Mouse (Mus musculus) ES-E14 (cell line): ENCODE measurements around the gene Fdx1l.

ENCODE experiments used
- CHD2 ChIP-seq: IDR thresholded peaks from 2 replicates; pipeline ENCODE4 v1.6.1; 2014; ENCODE audit warnings: mild to moderate bottlenecking, low read depth, low read length, inconsistent platforms
- HCFC1 ChIP-seq: IDR thresholded peaks from 2 replicates; pipeline ENCODE4 v1.6.1; 2012; ENCODE audit warnings: low read length, inconsistent platforms, borderline replicate concordance; ENCODE audit not compliant: insufficient read depth
- MAFK ChIP-seq: IDR thresholded peaks from 2 replicates; pipeline ENCODE4 v1.6.1; 2014; ENCODE audit warnings: mild to moderate bottlenecking, low read depth, low read length, inconsistent platforms; ENCODE audit not compliant: insufficient read depth
- ZC3H11A ChIP-seq: IDR thresholded peaks from 2 replicates; pipeline ENCODE4 v1.6.1; 2012; ENCODE audit warnings: low read depth, mild to moderate bottlenecking, inconsistent platforms, low read length, borderline replicate concordance
- ZNF384 ChIP-seq: IDR thresholded peaks from 2 replicates; pipeline ENCODE4 v1.6.1; 2012; ENCODE audit warnings: low read depth, low read length, inconsistent platforms

DNA sequence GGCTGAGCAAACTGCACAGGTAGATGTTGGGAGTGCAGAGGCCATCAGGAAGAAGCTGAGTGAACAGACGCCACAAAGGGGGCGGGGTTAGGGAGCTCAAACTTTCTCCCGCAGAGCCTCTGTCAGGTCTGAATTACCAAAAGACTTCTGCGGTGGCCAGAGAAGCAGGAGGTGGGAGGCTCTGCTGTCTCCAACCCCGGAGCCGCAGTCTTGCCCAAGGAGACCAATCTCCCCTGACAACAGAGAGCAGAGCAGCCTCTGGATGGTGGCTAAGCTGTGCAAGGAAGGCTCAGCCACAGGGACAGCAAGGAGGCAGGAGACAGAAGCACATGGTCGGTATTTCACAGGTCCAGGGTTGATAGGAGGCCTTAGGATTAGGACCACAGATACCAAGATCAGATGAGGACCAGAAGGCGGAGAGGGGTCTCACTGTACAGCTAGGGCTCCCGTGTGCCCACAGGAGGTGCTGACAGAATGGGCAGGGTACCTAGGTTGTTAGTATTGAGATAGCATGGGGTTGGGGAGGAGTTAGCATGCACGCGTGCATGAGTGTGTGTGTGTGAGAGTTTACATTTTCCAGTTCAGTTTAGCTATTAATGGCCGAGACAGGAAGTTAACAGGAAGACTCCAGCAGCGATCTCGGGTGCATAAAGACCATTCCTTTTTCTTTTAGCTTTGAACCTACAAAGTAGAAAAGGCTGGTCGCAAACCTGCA lies 27.2 kb upstream of the Fdx1l start:
- no peak for TF ChIP-seq MAFK
- no peak for TF ChIP-seq CHD2
- no peak for TF ChIP-seq HCFC1
- TF ChIP-seq ZNF384: no peak
- TF ChIP-seq ZC3H11A: no peak
